Mouse (Mus musculus) heart, postnatal 14 days (tissue): ENCODE results near the gene Kirrel. TPM values are rescaled to one million over a fixed set of nuclear protein-coding genes. Genes with fewer than 3 reads are reported as not detected.

Experiments
- total RNA-seq, 2 experiments: library from RNA; stranded (reverse); gene quantifications; 2 replicates each; pipeline ENCODE4 v1.2.3; 2021

Gene Kirrel
- total RNA-seq, 2 experiments from 2014 or later = 8.8 to 9.9 TPM

Other genes with a start within 250 kb of the Kirrel start
- 1 to 10 TPM; 8.9 to 9.1 TPM for gene Cd1d1, start 175.3 kb downstream of the Kirrel start, total RNA-seq
- 1 to 10 TPM; 9.3 to 9.9 TPM for gene Fcrls, start 89.0 kb upstream of the Kirrel start, total RNA-seq
- gene Cd5l, start 183.1 kb upstream of the Kirrel start, total RNA-seq = 1 to 10 TPM; 1.5 to 3.0 TPM
- under 1 TPM in 1 of 2 experiments, not detected in 1; 0.27 TPM for gene Fcrl1, start 201.6 kb upstream of the Kirrel start, total RNA-seq